Mouse (Mus musculus) lung, postnatal 10 days (tissue): ENCODE data around the gene Vmn1r26.
"Not testable (repeated sequence)": the region's sequence is repeated elsewhere in the genome, so short reads cannot be mapped to it uniquely, and the experiment has no call there.

ENCODE experiments used
- DNase-seq: peaks from one replicate; pipeline ENCODE4 v3.0.0; 2021

Gene Vmn1r26

GRCm38 (mm10) chr6:58015059-58015458 lies at the start of gene Vmn1r26:
Vmn1r26 (minus strand) TSS chr6:58015159.
- DNase-seq: no peak

GRCm38 (mm10) chr6:58044025-58044424 lies 29.1 kb upstream of the Vmn1r26 start:
- DNase-seq: no peak

GRCm38 (mm10) chr6:58017478-58017877 lies 2.5 kb upstream of the Vmn1r26 start:
- DNase-seq: not testable (repeated sequence)

- DNase-seq: no peak
Measured at GRCm38 (mm10) chr6:57980710-57981109, 34.2 kb downstream of the Vmn1r26 start, which contains the start of gene Vmn1r25. Vmn1r25 (minus strand) TSS chr6:57980810.

GRCm38 (mm10) chr6:57961403-57961802 lies 53.6 kb downstream of the Vmn1r26 start, which contains the start of gene Vmn1r24:
Vmn1r24 (minus strand) TSS chr6:57961503.
- not testable (repeated sequence) for DNase-seq
